Mouse (Mus musculus) kidney, adult 9 months (tissue): ENCODE results near the gene Osbpl10.
A peak's percentile ranks its signal among the peaks of the same experiment; 100 is the strongest.

Experiments
- DNase-seq: peaks from one replicate; pipeline ENCODE4 v3.0.0; 2022

The Osbpl10 gene

GRCm38 (mm10) chr9:115229676-115230075 lies 251.3 kb downstream of the Osbpl10 start:
- DNase-seq, result no peak

DNA sequence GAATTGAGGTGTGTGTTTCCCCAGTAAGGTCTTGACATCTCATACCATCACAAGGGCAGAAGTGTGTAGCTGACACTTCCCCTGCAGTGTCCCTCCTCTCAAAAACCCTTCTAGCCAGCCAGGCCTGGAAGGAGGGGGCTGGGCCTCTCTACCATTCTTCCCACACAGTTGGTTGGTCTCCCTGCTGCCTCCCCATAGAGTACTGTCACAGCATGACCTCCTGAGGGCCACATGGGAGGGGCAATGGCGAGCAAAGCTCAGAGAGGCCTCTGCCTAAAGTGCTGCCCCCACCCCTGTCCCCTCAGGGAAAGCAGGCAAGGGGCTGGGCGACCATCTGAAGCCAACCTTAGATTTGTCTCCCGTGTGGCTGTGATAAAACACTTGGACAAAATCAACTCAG lies 251.8 kb downstream of the Osbpl10 start:
- DNase-seq, result no peak

- no peak for DNase-seq
Measured at GRCm38 (mm10) chr9:115231476-115231875, 253.1 kb downstream of the Osbpl10 start.

DNA sequence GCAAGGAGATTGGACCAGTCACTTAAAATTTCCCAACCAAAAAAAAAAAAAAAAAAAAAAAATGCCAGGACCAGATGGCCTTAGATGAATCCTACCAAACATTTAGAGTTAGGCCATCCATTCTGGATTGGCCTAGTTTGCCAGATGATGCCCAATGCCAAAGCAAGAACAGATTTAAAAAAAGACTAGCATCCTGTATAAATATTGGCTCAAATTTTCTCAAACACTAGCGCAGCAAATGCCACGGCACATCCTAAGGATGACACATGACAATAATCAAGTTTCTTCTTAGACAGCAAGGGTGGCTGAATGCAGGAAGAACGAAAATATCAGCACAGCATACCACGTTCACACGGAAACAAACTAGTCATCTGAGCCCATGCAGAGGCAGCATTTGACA lies 255.4 kb downstream of the Osbpl10 start:
- DNase-seq, result no peak

DNA sequence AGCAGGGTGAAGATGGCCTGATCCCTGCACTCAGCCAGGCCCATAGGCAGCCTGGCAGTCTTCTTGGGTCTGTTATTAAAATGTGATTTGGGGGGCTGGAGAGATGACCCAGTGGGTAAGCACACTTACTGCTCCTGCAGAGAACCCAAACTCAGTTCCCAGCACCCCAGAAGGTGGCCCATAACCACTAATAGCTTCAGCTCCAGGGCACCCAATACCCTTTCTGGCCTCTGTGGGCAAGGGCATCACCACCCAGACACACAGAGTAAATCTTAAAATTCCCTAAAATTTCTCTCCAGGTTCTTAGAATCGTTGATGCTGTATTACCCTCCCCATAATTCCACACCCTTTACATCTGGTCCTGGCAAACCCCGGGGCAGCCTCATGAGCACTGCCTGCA lies 256.2 kb downstream of the Osbpl10 start:
- DNase-seq, result no peak

DNA sequence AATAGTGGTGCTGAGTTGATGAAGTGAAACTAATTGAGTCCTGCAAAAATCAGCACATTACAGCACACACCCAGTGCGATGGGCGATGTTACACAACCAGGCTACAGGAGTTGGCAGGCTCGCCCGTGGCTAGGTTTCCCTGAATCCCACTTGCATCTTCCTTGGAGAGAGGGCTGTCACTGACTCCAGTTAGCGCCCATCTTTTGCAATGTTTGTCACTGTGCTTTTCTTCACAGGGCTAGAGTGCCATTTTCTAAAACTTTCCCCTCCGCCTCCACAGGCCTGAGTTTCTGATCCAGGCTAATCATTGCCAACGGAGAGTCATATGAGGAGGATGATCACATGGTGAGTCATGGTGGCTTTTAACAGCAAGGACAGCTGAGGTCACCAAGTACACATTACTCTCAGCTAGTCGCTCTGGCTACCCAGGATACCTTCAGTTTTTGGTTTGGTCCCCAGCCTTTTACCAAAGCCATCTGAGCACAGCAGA lies 258.0 kb downstream of the Osbpl10 start:
- peak; percentile 78 for DNase-seq

DNA sequence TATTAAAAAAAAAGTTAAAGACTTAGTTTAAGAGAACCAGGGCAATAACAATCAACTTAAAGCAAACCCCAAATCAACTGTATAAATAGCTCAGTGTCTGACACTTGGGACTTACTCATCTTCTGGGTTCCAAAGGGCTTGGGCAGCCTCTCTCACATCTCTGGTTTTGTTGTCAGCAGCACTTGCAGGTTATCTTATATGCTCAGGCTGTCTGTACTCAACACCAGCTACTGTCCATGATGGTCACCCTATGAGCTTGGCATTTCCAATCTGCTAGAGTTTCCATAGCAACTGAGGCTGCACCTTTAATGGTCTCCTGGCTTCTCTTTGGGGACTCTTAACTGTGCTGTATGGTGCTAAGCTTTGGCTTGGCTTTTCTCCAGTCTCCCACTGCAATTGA lies 259.6 kb downstream of the Osbpl10 start:
- no peak for DNase-seq

- no peak for DNase-seq
Measured at GRCm38 (mm10) chr9:115239861-115240260, 261.5 kb downstream of the Osbpl10 start.

GRCm38 (mm10) chr9:115243630-115244029 lies 265.3 kb downstream of the Osbpl10 start:
- no peak for DNase-seq

- DNase-seq, result no peak
Measured at GRCm38 (mm10) chr9:115245092-115245491, 266.7 kb downstream of the Osbpl10 start.

DNA sequence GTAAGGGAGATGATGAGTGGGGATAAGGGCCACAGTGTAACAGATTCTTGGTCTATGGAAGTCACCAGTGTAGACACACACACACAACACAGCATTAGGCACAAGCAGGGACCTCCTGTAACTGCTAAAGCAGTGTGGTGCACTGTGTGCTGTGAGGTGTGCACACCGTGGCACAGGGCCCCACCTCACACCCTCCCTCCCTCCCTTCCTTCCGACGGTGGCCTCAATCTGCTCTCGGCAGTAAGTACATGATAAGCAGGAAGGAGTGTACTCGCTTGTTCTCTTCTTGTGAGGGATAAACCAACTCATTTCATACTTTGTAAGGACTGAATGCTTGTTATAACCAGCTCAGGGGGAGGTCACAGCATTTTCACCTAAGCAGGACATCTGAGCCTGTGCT lies 270.8 kb downstream of the Osbpl10 start:
- no peak for DNase-seq

- no peak for DNase-seq
Measured at GRCm38 (mm10) chr9:115257733-115258286, 279.4 kb downstream of the Osbpl10 start.

- DNase-seq, result no peak
Measured at GRCm38 (mm10) chr9:115259866-115260265, 281.5 kb downstream of the Osbpl10 start.

GRCm38 (mm10) chr9:115260464-115260863 lies 282.1 kb downstream of the Osbpl10 start:
- no peak for DNase-seq

DNA sequence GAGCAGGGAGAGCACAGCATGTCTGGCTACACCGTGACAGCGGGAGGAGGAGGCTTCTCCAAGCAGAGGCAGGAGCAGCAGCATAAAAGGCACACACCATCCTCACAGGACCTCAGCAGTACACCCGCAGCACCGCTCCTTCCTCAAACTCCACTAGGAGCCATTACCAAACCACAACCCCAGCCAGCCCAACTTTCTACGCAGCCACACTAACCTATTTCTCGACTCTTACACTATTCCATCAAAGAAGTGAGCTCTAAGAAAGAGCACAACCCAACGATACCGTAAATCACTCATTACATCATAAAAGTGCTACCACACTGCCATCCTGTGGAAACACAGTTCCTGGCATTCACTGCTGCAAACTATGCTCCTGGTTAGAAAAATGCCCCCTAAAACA lies 283.1 kb downstream of the Osbpl10 start:
- peak; percentile 32 for DNase-seq

DNA sequence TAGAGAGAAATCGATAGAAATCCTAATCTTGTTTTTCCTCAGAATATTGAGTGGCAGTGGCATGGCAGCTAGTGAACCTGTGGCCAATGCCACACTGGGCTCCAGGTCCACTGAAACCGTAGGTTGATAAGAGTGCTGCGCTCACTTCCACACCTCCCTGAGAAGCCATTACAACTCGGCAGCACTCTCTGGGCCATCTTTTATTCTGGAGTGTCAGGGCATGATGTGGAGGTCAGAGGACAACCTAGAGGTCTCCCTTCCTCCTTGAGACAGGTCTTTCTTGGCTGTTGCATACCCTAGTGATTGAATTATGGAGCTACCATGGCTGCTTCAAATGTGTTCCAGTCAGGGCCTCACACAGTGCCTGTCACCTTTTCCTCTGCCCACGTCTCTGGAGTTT lies 283.5 kb downstream of the Osbpl10 start:
- no peak for DNase-seq

DNA sequence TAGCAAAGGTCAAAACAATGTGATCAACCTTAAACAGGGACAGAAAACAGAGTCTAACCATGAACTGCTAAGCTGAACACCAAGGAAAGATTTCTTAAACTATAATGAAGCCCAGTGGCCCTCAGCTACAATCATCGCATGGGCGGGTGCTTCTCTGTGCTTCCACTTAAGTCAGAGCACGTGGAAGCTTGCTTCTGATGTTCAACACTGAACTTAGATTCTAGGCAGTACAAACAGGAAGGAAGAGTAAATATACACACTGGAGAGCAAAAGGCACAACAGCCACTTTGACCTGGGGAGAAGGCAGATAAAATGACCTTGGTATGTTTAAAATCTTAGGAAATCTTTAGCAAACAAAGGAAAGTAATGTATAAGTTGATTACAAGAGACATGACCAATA lies 293.2 kb downstream of the Osbpl10 start:
- no peak for DNase-seq

DNA sequence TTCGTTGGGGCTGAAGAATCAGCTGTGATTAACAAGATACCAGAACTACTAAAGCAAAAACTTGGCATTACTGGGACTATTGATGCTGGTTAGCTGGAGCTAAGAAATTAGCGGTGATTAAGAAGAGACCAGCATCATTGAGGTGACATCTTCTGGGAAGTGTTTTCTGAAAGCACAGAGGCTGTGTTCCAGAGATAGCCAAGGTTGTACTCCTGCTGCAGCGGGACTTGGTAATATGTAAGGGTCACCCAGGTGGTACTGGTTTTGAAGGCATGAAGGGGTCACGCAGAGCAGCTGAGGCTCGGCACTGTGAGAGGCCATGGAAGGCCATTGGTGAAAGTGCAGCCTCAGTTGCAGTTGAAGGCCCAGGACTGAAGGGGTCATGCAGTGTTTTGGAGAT lies 294.1 kb downstream of the Osbpl10 start:
- peak; percentile 38 for DNase-seq

GRCm38 (mm10) chr9:115273095-115273649 lies 294.8 kb downstream of the Osbpl10 start:
- no peak for DNase-seq

DNA sequence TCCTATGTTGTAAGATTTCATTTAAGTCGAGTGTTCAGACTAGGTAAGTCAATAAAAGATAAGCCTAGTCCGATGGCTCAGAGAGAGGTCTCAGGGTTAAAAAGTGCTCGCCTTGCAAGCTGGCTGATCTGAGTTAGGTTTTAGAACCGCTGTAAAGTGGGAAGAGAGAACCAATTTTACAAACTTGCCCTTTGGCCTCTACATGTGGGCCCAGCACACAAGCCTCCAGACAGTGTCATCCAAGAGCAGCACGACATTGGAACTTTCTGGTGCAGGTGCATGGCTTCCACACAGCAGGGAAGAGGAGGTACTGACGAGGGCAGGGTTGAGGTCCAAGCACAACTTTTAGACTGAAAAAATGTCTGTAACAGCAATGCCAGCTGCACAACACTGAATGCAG lies 296.4 kb downstream of the Osbpl10 start:
- no peak for DNase-seq

DNA sequence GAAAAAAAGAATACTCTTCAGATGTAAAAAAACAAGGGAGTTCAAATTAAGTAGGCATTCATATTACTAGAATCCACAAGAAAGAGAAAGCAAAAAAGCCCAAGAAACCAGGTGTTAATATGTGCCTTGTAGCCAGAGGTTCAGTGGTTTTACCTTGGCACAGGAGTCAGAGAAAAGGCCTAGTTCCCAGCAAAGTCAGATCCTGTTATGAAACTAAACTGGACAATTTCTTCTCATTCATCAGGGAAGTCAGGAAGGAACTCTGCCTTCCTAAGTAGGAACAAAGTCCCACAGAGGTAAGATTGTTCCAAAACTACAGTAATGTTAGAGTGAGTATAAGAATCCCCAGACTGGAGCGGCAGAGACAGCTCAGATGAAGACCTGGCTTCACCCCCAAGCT lies 300.3 kb downstream of the Osbpl10 start:
- DNase-seq, result peak; percentile 69
